Mouse (Mus musculus): ENCODE results near the gene Nadk2. TPM values are rescaled to one million over a fixed set of nuclear protein-coding genes. Genes with fewer than 3 reads are reported as not detected.

Gene Nadk2
- polyA plus RNA-seq (2012; ENCODE audit: low replicate concordance), result 26.1 and 26.9 TPM in 2 replicates

DNA sequence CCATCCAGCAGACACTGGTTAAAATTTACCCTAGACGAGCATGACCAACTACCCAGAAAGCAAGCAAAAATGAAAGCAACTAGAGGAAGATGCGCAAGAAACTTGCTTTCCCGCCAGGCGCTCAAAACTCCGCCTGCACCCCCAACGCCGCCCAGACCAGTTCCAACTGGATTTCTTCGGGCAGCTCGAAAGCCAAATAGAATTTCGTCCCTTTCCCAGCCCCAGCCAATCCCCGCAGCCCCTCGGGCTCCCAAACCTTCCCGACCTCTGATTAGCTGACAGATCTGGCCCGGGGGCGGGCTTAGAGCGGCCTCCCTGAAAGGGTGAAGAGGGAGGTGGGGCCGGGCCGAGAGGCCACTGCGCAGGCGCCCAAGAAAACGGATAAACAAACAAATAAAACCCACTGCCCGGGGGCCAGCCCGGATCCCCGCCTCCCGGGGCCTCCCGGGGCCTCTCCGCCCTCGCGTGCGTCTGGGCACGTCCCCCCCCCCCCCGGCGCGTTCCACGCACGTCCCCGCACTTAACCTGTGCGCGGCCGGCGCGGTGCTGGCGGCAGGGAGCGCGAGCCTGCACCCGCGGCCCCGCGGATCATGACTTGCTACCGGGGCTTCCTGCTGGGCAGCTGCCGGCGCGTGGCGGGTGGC, at the start of gene Nadk2:
TSS of gene Nadk2 (plus strand) at position 349 of the 644 bp plus-strand sequence.

DNA sequence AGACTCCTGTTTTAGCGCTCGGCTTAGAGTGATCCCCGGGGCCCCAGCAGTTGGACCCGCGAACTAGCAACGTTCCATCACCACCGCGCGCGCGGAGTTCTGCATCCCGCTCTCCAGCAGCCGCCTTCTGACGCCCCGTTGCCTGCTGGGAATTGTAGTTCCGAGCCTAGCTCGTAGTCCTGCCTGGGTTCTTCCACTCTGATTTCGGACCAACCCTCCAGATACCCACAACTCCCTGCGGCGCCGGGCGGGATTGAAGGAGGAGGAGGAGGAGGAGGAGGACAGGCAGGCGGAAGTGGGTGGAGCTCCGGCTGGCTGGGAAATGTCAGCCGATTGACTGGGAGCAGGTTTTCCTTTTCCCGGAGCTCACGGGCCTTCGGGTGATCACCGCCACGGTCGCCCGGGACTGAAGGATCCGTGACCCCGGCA, 69.2 kb downstream of the Nadk2 start, which contains the start of gene Lmbrd2:
TSS of gene Lmbrd2 (plus strand) at position 299 of the 429 bp plus-strand sequence.

GRCm38 (mm10) chr15:9155325-9155724, 84.3 kb downstream of the Nadk2 start, which contains the start of gene Skp2:
Gene Skp2, minus strand, starts transcription at chr15:9155425.

Other genes with a start within 250 kb of the Nadk2 start
- gene Ranbp3l, start 103.3 kb upstream of the Nadk2 start, polyA plus RNA-seq (2012; ENCODE audit: low replicate concordance), result 0.30 TPM in 1 of 2 replicates, not detected in the other
- 0.59 and 0.99 TPM in 2 replicates for gene Lmbrd2, start 69.3 kb downstream of the Nadk2 start, polyA plus RNA-seq (2012; ENCODE audit: low replicate concordance)
- 2.5 and 6.7 TPM in 2 replicates for gene Skp2, start 84.2 kb downstream of the Nadk2 start, polyA plus RNA-seq (2012; ENCODE audit: low replicate concordance)
- not detected in 2 replicates for gene Ugt3a1, start 205.6 kb downstream of the Nadk2 start, polyA plus RNA-seq (2012; ENCODE audit: low replicate concordance)

Measured in leukemia stem cell, adult 10-12 weeks (primary cell).